Mouse (Mus musculus): ENCODE results near the gene Por. TPM values are rescaled to one million over a fixed set of nuclear protein-coding genes. Genes with fewer than 3 reads are reported as not detected.

Gene Por
- polyA plus RNA-seq, 1 experiment from 2014 or later: 37.0 TPM

DNA sequence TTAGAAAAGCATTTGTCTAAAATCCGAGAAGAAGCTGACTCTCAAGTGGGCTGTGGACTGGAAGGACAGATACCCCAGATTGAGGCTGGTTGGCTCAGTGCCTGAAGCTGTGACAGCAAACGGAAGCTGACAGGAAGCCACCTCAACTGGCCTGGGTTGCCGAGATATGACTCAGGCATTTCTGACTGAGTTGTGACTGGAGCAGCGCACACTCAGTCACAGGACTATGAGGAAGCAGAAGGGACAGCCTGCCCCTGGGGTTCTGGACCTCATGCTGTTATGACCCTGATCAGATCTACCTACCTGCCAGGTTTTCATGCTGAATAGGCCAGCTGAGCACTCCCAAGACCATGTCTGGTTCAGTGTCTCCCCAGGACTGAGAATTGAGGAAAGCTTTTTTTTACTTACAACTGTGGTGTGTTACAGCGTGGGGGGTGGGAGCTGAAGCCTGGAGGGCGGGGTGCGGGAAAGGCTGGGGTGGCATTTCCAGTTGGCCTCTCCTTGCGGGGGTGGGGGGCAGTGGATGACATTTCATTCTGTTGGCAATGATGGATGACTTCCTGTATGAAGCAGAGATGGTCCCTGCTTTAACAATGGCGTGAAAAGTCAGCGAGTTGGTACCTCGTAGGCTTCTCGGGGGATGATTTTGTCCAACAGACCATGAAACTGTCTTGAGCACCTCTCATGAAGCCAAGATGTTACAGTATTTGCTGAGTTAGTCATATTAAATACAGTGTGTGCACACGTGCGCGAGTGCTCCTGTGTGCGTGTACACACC is 43.8 kb downstream of the Por start:
- WGBS (ENCODE audit: insufficient replicate concordance): 21% methylated on average over 16 of the region's 16 CpGs
- no peak overlapping the region for H3K4me3 ChIP-seq (replicated peaks)
- H3K9me3 ChIP-seq (replicated peaks): no peaks in the 10 kb centered on the region
- H3K27ac ChIP-seq (replicated peaks): peak overlapping the region; percentile 48; the same call in 1 of the 2 replicates
- H3K4me2 ChIP-seq: no peak overlapping the region
- H3K36me3 ChIP-seq (replicated peaks): peaks cover 28% of the 10 kb centered on the region
- no peaks in the 10 kb centered on the region for H3K27me3 ChIP-seq
- H3K9ac ChIP-seq: no peak overlapping the region
- H3K4me1 ChIP-seq (replicated peaks): peaks cover 41% of the 10 kb centered on the region
- ATAC-seq (ENCODE audit: insufficient read depth): peak; percentile 70

DNA sequence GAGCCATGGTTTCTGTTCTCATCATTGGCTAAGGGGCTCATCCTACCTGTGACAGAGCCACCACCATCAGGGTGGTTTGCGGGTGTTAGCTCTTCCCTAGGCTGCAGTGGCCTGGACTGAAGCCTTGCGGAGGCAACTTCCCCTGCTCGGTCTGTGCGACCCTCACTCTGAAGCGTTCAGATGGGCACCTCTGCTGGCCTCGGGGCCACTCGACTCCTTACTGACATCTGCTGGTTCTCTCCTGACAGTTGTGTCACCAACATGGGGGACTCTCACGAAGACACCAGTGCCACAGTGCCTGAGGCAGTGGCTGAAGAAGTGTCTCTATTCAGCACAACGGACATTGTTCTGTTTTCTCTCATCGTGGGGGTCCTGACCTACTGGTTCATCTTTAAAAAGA is 45.8 kb downstream of the Por start:
- peaks cover 32% of the 10 kb centered on the region for H3K4me1 ChIP-seq (replicated peaks)
- H3K4me3 ChIP-seq (replicated peaks): no peak overlapping the region
- no peaks in the 10 kb centered on the region for H3K27me3 ChIP-seq
- 43% methylated on average over 10 of the region's 10 CpGs for WGBS (ENCODE audit: insufficient replicate concordance)
- no peak overlapping the region for H3K4me2 ChIP-seq
- H3K9ac ChIP-seq: no peak overlapping the region
- no peak overlapping the region for H3K27ac ChIP-seq (replicated peaks)
- no peaks in the 10 kb centered on the region for H3K9me3 ChIP-seq (replicated peaks)
- H3K36me3 ChIP-seq (replicated peaks): peaks cover 30% of the 10 kb centered on the region
- ATAC-seq (ENCODE audit: insufficient read depth): no peak

DNA sequence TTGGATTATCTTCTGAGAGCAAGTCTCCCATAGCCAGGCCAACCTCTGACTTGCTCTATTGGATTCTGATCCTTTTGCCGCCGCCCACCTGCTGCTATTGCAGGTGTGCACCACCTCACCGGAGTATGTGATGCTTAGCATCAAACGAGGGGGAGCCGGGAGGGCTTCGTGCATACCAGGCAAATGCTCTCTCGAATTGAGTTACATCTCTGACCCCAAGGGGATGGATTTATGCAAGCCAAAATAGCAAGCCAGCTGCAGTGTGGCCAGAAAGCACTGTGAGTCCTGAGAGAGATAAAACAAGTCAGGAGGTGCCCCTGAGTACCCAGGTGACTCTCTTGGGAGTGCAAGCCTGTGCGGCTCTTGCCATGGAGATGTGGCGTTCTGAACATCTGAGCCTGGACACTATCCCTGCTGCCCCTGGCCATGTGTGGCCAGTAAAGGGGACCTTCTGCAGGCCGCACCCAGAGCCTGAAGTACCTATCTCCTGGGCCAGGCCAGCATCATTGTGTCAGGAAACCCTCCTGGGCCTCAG is 49.8 kb downstream of the Por start:
- Histone ChIP-seq H3K36me3 (replicated peaks) (peaks cover 34% of the 10 kb centered on the region), H3K4me1 (replicated peaks) (no peaks in the 10 kb centered on the region), H3K4me3 (replicated peaks) (no peak overlapping the region), H3K9ac (no peak overlapping the region), H3K27me3 (no peaks in the 10 kb centered on the region), H3K4me2 (no peak overlapping the region), H3K9me3 (replicated peaks) (no peaks in the 10 kb centered on the region), H3K27ac (replicated peaks) (no peak overlapping the region)
- WGBS (ENCODE audit: insufficient replicate concordance): 71% methylated on average over 10 of the region's 10 CpGs
- ATAC-seq (ENCODE audit: insufficient read depth): no peak

DNA sequence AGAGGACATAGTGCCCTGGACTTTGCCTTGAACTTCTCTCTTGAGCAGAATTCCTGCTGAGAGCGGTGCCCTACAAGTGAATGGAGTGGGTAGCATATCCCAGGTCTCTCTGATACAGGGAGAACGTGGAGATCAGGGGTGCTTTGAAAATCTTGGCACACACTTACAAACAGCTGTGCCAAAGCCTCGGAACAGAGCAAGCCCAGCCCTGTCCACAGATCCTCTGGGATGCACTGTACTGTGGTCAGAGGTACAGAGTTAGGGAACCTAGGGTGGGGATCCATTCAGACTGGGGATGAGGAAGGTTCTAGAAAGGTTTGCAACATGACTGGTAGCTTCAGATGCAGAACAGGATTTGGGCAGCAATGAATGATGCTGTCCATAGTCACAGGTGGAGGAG is 50.3 kb downstream of the Por start:
- peaks cover 34% of the 10 kb centered on the region for H3K36me3 ChIP-seq (replicated peaks)
- ATAC-seq (ENCODE audit: insufficient read depth): no peak
- H3K27me3 ChIP-seq: no peaks in the 10 kb centered on the region
- 70% methylated on average over 3 of the region's 3 CpGs for WGBS (ENCODE audit: insufficient replicate concordance)
- H3K4me3 ChIP-seq (replicated peaks): no peak overlapping the region
- no peak overlapping the region for H3K27ac ChIP-seq (replicated peaks)
- no peaks in the 10 kb centered on the region for H3K9me3 ChIP-seq (replicated peaks)
- H3K9ac ChIP-seq: no peak overlapping the region
- H3K4me2 ChIP-seq: no peak overlapping the region
- no peaks in the 10 kb centered on the region for H3K4me1 ChIP-seq (replicated peaks)

DNA sequence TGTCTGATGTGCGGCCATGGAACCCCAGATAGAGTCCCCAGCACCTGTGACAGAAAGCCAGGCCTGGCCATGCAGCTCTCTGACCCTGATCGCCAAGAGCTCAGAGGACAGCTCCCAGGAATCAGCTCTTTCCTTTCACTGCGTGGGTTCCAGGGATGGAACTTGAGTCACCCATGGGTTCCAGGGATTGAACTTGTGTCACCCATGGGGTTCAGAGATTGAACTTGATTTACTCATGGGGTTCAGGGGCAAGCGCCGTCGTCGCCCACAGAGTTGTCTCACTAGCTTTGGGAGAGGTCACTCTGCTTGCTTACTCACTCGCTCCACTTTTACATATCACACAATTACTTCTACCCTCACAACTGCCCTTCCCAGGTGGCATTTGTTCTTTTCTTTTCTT is 51.2 kb downstream of the Por start:
- H3K4me1 ChIP-seq (replicated peaks): no peaks in the 10 kb centered on the region
- H3K36me3 ChIP-seq (replicated peaks): peaks cover 30% of the 10 kb centered on the region
- ATAC-seq (ENCODE audit: insufficient read depth): no peak
- H3K27me3 ChIP-seq: no peaks in the 10 kb centered on the region
- H3K27ac ChIP-seq (replicated peaks): no peak overlapping the region
- no peak overlapping the region for H3K4me3 ChIP-seq (replicated peaks)
- H3K9me3 ChIP-seq (replicated peaks): no peaks in the 10 kb centered on the region
- no peak overlapping the region for H3K4me2 ChIP-seq
- 78% methylated on average over 8 of the region's 8 CpGs for WGBS (ENCODE audit: insufficient replicate concordance)
- no peak overlapping the region for H3K9ac ChIP-seq

DNA sequence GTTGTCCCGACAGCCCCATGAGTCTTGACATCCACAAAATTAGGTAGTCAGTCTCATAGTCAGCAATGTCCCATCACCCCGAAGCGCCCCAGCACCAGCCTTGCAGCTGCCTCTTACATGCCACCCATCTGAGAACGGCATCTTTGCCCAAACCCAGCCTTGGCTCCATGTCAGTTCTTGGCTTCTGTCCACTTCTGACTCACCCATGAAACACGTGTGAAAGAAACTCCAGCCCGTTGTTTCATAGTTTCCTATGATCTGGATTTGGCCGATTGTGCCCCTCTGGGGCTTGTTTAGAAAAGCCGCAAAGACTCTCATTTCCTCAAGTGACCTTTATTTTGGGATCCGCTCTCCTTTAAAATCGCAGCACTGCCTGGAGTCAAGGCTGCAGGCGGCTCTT is 52.3 kb downstream of the Por start:
- no peak overlapping the region for H3K9ac ChIP-seq
- H3K27me3 ChIP-seq: no peaks in the 10 kb centered on the region
- H3K27ac ChIP-seq (replicated peaks): no peak overlapping the region
- no peak overlapping the region for H3K4me3 ChIP-seq (replicated peaks)
- H3K36me3 ChIP-seq (replicated peaks): peaks cover 22% of the 10 kb centered on the region
- no peaks in the 10 kb centered on the region for H3K9me3 ChIP-seq (replicated peaks)
- WGBS (ENCODE audit: insufficient replicate concordance): 73% methylated on average over 11 of the region's 11 CpGs
- no peak overlapping the region for H3K4me2 ChIP-seq
- ATAC-seq (ENCODE audit: insufficient read depth): no peak
- H3K4me1 ChIP-seq (replicated peaks): 0 out of 2 replicates have a peak, but pooled peaks cover 7% of the 10 kb centered on the region

DNA sequence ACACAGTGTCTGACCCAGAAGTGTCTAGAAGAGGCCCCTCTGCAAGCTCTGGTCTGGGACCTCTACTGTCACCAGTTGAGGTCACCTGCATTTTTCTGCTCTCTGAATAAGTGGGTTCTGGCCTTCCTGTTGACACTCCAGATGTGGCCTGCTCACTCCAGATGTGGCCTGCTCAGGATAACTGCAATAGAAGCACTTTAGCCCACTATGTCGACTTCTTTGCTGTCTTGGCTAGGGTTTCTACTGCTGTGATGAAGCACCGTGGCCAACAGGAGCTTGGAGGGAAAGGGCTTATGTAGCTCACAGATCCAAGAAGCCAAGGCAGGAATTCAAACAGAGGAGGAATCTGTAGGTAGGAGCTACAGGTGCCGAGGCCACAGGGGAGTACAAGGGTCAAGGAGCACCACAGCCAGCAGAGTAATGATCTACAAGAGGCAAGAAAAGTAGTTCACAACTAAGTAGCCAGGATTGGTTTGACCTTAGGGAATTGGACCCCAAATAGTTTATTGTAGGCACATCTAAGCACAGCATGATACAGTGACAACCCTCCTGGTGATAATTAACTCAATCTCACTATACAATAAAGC is 53.4 kb downstream of the Por start:
- H3K27me3 ChIP-seq: no peaks in the 10 kb centered on the region
- no peak overlapping the region for H3K9ac ChIP-seq
- 0 out of 2 replicates have a peak, but pooled peaks cover 8% of the 10 kb centered on the region for H3K4me1 ChIP-seq (replicated peaks)
- H3K27ac ChIP-seq (replicated peaks): no peak overlapping the region
- H3K36me3 ChIP-seq (replicated peaks): peaks cover 13% of the 10 kb centered on the region; the same call in 1 of the 2 replicates
- H3K4me2 ChIP-seq: no peak overlapping the region
- H3K4me3 ChIP-seq (replicated peaks): no peak overlapping the region
- WGBS (ENCODE audit: insufficient replicate concordance): 46% methylated on average over 3 of the region's 3 CpGs
- no peaks in the 10 kb centered on the region for H3K9me3 ChIP-seq (replicated peaks)
- no peak for ATAC-seq (ENCODE audit: insufficient read depth)

DNA sequence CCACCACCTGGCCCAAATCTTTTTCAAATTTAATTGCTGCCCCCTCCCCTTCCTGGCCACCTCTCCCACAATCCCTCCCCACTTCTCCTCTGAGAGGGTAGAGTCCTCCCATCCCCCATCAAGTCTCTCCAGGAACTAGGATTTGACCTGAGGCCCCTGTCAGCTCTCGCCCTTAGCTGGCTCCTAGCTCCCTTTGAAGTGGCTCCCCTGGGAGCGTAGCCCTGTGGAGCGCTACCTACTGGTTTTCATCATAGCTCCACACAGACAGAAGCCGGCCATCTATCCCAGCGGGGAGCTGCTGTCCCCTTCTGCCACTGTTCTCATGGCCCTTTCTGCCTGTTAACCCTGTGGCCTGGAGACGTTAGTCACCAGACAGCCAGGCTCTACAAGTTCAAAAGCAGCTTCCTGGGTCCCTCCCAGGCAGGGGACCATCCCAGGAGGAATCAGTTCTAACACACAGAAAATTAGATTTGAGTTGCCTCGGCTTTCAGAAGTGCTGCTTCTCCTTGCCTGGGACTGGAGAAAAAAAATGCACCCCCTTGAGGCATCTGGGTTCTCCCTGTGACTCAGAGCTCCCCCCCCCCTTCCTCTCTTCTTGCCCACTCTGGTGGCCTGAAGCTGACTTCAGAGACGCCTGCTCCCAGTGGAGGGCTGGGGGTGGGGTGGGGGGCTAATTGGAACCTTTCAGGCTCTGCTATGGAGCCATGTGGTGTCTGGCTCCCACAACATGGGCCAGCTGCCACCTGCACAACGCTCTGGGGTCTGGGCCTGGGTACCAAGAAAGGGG is 54.9 kb downstream of the Por start:
- H3K4me3 ChIP-seq (replicated peaks): no peak overlapping the region
- no peak for ATAC-seq (ENCODE audit: insufficient read depth)
- no peaks in the 10 kb centered on the region for H3K9me3 ChIP-seq (replicated peaks)
- H3K4me1 ChIP-seq (replicated peaks): 0 out of 2 replicates have a peak, but pooled peaks cover 8% of the 10 kb centered on the region
- H3K4me2 ChIP-seq: no peak overlapping the region
- H3K9ac ChIP-seq: no peak overlapping the region
- H3K27ac ChIP-seq (replicated peaks): no peak overlapping the region
- H3K27me3 ChIP-seq: no peaks in the 10 kb centered on the region
- 64% methylated on average over 9 of the region's 9 CpGs for WGBS (ENCODE audit: insufficient replicate concordance)
- peaks cover 16% of the 10 kb centered on the region for H3K36me3 ChIP-seq (replicated peaks)

DNA sequence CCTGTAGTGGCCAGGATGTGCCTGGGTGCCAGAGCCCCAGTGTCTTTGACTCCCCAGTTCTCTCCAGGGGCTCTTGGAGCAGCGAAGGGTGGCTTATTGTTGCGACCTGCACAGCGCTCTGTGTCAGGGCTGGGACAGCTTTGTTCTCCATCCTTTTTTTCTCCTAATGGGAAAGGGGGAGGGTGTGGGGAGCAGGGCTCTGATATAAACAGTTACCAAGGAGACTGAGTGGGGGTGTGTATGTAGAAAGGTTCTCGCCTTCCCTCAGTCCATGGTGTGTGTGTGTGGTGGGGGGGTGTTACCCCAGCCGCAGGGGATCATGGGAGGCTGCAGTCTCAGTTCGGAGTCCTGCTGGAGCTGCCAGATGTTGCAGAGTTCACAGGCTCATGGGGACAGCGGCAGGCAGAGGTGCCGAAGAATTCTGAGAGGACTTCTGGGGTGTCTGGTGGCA is 55.6 kb downstream of the Por start:
- WGBS (ENCODE audit: insufficient replicate concordance): 74% methylated on average over 8 of the region's 8 CpGs
- H3K9me3 ChIP-seq (replicated peaks): no peaks in the 10 kb centered on the region
- ATAC-seq (ENCODE audit: insufficient read depth): no peak
- H3K4me1 ChIP-seq (replicated peaks): 0 out of 2 replicates have a peak, but pooled peaks cover 8% of the 10 kb centered on the region
- H3K4me3 ChIP-seq (replicated peaks): no peak overlapping the region
- H3K4me2 ChIP-seq: no peak overlapping the region
- H3K9ac ChIP-seq: no peak overlapping the region
- H3K27ac ChIP-seq (replicated peaks): no peak overlapping the region
- H3K27me3 ChIP-seq: no peaks in the 10 kb centered on the region
- peaks cover 23% of the 10 kb centered on the region for H3K36me3 ChIP-seq (replicated peaks)

DNA sequence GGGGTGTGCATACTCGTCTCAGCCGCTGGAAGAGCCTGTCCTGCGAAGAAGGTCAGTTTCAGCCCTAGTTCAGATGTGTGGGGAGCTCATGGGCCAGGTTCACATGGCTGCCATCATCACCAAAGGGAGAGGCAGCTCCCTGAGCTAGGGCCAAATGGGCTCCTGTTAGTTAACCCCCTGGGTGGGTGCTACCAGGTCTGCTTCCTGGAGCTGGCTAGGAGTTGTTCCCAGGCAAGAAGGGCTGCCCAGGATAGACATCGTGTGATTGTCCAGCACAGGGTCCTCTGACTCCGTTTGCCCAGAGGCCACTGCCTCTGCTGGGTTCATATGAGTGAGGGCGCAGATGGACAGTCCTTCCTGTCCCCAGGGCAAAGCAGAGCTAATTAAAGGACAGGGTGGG is 56.2 kb downstream of the Por start:
- H3K36me3 ChIP-seq (replicated peaks): peaks cover 29% of the 10 kb centered on the region
- ATAC-seq (ENCODE audit: insufficient read depth): no peak
- no peak overlapping the region for H3K27ac ChIP-seq (replicated peaks)
- 0 out of 2 replicates have a peak, but pooled peaks cover 8% of the 10 kb centered on the region for H3K4me1 ChIP-seq (replicated peaks)
- no peaks in the 10 kb centered on the region for H3K27me3 ChIP-seq
- H3K9me3 ChIP-seq (replicated peaks): no peaks in the 10 kb centered on the region
- WGBS (ENCODE audit: insufficient replicate concordance): 67% methylated on average over 6 of the region's 6 CpGs
- no peak overlapping the region for H3K4me3 ChIP-seq (replicated peaks)
- no peak overlapping the region for H3K9ac ChIP-seq
- no peak overlapping the region for H3K4me2 ChIP-seq

Data from liver, embryonic 15.5 days (tissue).